Mouse (Mus musculus) brain, embryonic 14.5 days (tissue): ENCODE measurements at regions not wholly inside any gene's neighbourhood (a gene's known extent, or its start where the extent isn't known, plus 50 kb on each side); places are given as distances from the start of the nearest gene placed in this dataset.

Experiments used
- CTCF ChIP-seq: fragments of 200-500 bp; IDR thresholded peaks from 2 replicates; pipeline ENCODE4 v1.5.1; 2012; ENCODE audit warnings: inconsistent platforms, mild to moderate bottlenecking, moderate library complexity, borderline replicate concordance; ENCODE audit not compliant: insufficient read depth, insufficient read length; ENCODE audit errors: extremely low read depth
- POLR2A ChIP-seq: fragments of 200-500 bp; IDR thresholded peaks from 2 replicates; pipeline ENCODE4 v1.6.1; 2012; ENCODE audit warnings: mild to moderate bottlenecking, inconsistent platforms, borderline replicate concordance; ENCODE audit not compliant: poor library complexity, insufficient read depth, insufficient read length, severe bottlenecking; ENCODE audit errors: extremely low read depth

- TF ChIP-seq CTCF (no peak), POLR2A (no peak)
Observed at GRCm38 (mm10) chr3:102386091-102386490, 83.6 kb upstream of the Ngf start.
